Mouse (Mus musculus): ENCODE data around the gene Repin1. TPM values are rescaled to one million over a fixed set of nuclear protein-coding genes. Genes with fewer than 3 reads are reported as not detected.

Repin1 gene
- polyA plus RNA-seq, 1 experiment from 2014 or later: 32.1 TPM

DNA sequence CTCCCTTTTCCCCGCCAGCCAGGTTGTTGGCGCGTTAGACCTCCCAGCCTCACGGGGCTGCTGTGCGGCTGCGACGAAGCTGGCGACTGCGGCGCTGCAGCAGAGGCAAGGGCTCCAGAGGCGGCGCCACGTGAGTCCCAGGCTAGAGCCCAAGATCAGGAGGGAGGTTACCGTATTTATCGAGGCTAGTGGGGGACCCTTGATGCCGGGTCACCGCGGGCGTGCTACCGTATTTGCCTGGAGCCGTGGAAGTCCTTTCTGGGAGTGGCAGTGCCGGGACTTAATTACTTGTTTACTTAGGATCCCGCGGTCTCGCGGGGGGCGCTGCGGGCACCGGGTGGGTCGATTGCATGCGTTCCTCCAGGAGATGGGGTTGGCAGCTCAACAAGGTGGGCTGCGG, 33.3 kb downstream of the Repin1 start:
- H3K27me3 ChIP-seq (replicated peaks): peaks cover 33% of the 10 kb centered on the region
- H3K9me3 ChIP-seq (replicated peaks): no peaks in the 10 kb centered on the region
- WGBS: under 1% methylated on average over 32 of the region's 32 CpGs
- H3K36me3 ChIP-seq: no peaks in the 10 kb centered on the region
- peak overlapping the region; percentile 72 for H3K9ac ChIP-seq
- H3K4me2 ChIP-seq: peak overlapping the region; percentile 91
- peaks cover 23% of the 10 kb centered on the region for H3K4me1 ChIP-seq (replicated peaks)
- peak overlapping the region; percentile 57 for H3K4me3 ChIP-seq
- no peak overlapping the region for H3K27ac ChIP-seq (ENCODE audit: poor library complexity, severe bottlenecking)
- ATAC-seq (ENCODE audit: insufficient number of reproducible peaks, low FRiP score): no peak

DNA sequence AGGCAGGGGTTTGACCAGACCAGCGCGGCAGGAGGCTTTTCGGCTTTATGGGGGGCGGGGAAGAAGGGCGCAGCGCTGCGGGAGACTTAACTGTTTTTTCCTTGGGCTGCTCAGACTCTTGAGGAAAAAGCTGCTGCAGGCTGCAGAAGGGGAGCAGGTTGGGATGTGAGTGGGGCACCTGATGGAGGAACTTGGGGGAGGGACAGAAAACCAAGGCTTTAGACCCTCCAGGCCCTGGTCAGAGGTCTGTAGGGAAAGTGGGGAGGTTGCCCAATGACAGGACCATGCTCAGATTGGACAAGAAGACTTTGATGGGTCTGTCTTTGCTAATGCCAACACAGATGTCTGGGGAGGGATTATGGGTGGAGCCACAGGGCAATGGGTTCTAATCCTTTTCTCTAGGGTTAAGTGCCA, 33.8 kb downstream of the Repin1 start:
- 7% methylated on average over 7 of the region's 7 CpGs for WGBS
- H3K27me3 ChIP-seq (replicated peaks): peaks cover 35% of the 10 kb centered on the region

DNA sequence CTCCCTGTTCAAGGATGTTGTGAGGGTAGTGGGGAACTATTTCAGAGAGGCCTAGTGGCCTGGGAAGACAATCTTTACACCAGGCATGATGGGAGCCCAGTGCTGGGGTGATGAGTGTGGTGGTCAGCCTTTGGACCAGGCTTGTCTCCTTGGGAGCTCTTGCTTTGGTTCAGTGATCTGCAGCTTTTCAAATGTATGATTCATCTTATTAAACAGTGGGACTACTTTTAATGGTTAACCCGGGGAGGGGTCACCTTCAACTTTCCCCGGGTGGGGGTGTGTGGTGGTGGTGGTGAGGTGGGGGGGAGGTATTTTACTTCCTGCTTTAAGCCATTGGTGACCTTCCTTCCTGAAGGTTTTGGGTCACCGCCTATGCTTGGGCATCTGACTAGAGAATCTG, 34.7 kb downstream of the Repin1 start:
- Histone ChIP-seq H3K9ac (no peak overlapping the region), H3K4me2 (peak overlapping the region; percentile 82; the same call in 1 of the 2 replicates), H3K4me1 (replicated peaks) (peaks cover 23% of the 10 kb centered on the region), H3K27me3 (replicated peaks) (peaks cover 35% of the 10 kb centered on the region), H3K36me3 (no peaks in the 10 kb centered on the region), H3K4me3 (no peak overlapping the region), H3K9me3 (replicated peaks) (no peaks in the 10 kb centered on the region), H3K27ac (ENCODE audit: poor library complexity, severe bottlenecking) (no peak overlapping the region)
- 64% methylated on average over 3 of the region's 3 CpGs for WGBS
- no peak for ATAC-seq (ENCODE audit: insufficient number of reproducible peaks, low FRiP score)

More for the DNA sequence above, 33.8 kb downstream of the Repin1 start:
- Histone ChIP-seq H3K27ac (ENCODE audit: poor library complexity, severe bottlenecking) (no peak overlapping the region), H3K4me3 (peak overlapping the region; percentile 57), H3K9ac (peak overlapping the region; percentile 72), H3K36me3 (no peaks in the 10 kb centered on the region), H3K4me1 (replicated peaks) (peaks cover 23% of the 10 kb centered on the region), H3K4me2 (peak overlapping the region; percentile 91), H3K9me3 (replicated peaks) (no peaks in the 10 kb centered on the region)
- ATAC-seq (ENCODE audit: insufficient number of reproducible peaks, low FRiP score): no peak

DNA sequence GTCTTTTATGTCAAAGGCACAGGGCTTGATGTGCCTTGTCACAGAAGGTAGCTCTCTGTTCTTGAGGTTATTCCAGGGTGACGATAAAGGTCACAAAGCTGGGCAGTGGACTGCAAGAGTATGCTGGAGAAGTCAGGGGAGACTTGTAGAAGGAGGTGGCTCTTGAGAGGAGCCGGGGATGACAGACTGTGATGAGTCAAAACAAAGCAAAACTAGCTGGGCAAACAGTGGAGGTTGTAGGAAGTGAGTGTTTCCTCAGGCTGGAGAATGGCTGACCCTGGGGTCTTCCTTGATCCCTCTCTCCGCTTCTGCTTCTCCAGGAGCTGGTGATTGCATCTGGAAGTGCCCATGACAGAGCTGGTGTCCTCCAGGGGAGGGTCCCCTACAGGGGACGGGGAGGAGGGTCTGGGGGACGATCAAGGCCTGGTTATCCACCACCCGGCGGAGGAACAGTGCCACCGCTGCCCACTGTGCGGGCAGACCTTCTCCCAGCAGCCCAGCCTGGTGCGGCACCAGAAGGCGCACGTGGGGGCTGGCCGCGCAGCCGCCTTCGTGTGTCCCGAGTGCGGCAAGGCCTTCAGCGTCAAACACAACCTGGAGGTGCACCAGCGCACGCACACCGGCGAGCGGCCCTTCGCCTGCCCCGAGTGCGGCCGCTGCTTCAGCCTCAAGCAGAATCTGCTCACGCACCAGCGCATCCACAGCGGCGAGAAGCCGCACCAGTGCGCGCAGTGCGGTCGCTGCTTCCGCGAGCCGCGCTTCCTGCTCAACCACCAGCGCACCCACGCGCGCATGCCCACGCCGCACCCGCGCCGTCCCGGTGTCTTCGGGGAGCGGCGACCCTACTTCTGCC, 35.4 kb downstream of the Repin1 start:
- peaks cover 35% of the 10 kb centered on the region for H3K27me3 ChIP-seq (replicated peaks)

DNA sequence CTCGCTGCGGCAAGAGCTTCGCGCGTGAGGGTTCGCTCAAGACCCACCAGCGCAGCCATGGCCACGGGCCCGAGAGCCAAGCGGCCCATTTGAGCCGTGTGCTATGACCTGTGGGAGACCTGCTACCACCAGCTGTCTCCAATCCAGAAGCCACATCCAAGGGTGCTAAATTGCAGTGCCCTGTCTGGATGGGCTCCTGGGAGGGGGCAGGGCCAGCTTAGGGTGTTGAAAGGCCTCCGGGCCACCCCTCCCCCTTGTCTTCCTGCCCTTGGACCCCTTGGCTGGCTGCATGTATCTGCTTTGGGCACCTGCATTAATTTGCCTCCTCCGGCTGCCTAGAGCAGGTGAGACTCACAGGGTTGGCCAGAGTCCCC, 36.0 kb downstream of the Repin1 start:
- H3K9me3 ChIP-seq (replicated peaks): no peaks in the 10 kb centered on the region
- H3K4me3 ChIP-seq: peak overlapping the region; percentile 41
- H3K27ac ChIP-seq (ENCODE audit: poor library complexity, severe bottlenecking): no peak overlapping the region
- H3K4me2 ChIP-seq: peak overlapping the region; percentile 82
- peaks cover 35% of the 10 kb centered on the region for H3K27me3 ChIP-seq (replicated peaks)
- no peak; the same call in 1 of the 2 replicates for ATAC-seq (ENCODE audit: insufficient number of reproducible peaks, low FRiP score)
- H3K4me1 ChIP-seq (replicated peaks): peaks cover 23% of the 10 kb centered on the region
- H3K36me3 ChIP-seq: no peaks in the 10 kb centered on the region
- WGBS: 20% methylated on average over 13 of the region's 13 CpGs
- H3K9ac ChIP-seq: peak overlapping the region; percentile 57

More for the DNA sequence above, 35.4 kb downstream of the Repin1 start:
- 7% methylated on average over 54 of the region's 54 CpGs for WGBS
- H3K4me3 ChIP-seq: peak overlapping the region; percentile 41
- peak overlapping the region; percentile 82 for H3K4me2 ChIP-seq
- H3K9me3 ChIP-seq (replicated peaks): no peaks in the 10 kb centered on the region
- H3K36me3 ChIP-seq: no peaks in the 10 kb centered on the region
- H3K4me1 ChIP-seq (replicated peaks): peaks cover 23% of the 10 kb centered on the region
- no peak overlapping the region for H3K27ac ChIP-seq (ENCODE audit: poor library complexity, severe bottlenecking)
- H3K9ac ChIP-seq: peak overlapping the region; percentile 57
- peak; percentile 26; the same call in 1 of the 2 replicates for ATAC-seq (ENCODE audit: insufficient number of reproducible peaks, low FRiP score)

DNA sequence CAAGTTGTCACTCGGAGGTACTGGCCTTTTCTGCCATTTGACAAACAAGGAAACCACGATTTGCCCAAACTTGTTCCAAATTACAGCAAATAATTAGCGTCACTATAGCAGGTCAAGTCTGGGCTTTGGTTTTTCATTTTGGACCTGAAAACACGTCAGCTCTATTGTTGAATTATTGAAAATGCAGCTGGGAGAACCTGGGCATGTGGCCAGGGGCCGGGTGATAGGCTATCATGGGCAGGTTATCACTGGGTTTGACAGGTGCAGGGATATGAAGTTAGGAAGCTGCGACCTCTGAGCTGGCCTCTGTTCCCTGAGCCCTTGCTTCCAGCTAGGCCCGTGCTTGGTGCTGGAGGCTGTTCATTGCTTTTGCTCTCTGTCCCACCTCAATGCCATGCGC, 37.1 kb downstream of the Repin1 start:
- no peak overlapping the region for H3K27ac ChIP-seq (ENCODE audit: poor library complexity, severe bottlenecking)
- 83% methylated on average over 8 of the region's 8 CpGs for WGBS
- no peak overlapping the region for H3K4me2 ChIP-seq
- H3K36me3 ChIP-seq: no peaks in the 10 kb centered on the region
- H3K9ac ChIP-seq: no peak overlapping the region
- ATAC-seq (ENCODE audit: insufficient number of reproducible peaks, low FRiP score): no peak
- no peak overlapping the region for H3K4me3 ChIP-seq
- H3K4me1 ChIP-seq (replicated peaks): peaks cover 23% of the 10 kb centered on the region
- H3K27me3 ChIP-seq (replicated peaks): peaks cover 30% of the 10 kb centered on the region
- no peaks in the 10 kb centered on the region for H3K9me3 ChIP-seq (replicated peaks)

DNA sequence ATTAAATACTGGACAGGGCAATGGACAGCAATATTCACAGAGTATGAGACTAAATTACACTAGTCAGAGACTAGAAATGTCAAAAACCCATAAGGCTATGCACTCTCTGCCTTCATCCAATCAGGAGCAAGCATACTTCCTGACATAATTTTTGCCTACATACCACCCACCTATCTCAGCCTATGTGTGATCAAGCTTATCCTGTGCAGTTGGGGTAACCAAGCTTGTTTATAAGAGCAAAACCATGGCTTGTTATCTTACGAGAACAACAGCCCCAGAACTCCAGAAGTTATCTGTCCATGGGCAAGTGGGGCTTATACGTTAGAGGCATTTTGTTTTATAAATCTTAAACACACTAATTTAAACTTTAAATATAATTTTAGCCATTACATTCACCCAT, 41.4 kb downstream of the Repin1 start:
- no peak overlapping the region for H3K4me3 ChIP-seq
- peaks cover 10% of the 10 kb centered on the region; the same call in 1 of the 2 replicates for H3K27me3 ChIP-seq (replicated peaks)
- H3K9me3 ChIP-seq (replicated peaks): no peaks in the 10 kb centered on the region
- no peak overlapping the region for H3K27ac ChIP-seq (ENCODE audit: poor library complexity, severe bottlenecking)
- H3K4me1 ChIP-seq (replicated peaks): peaks cover 8% of the 10 kb centered on the region
- no peaks in the 10 kb centered on the region for H3K36me3 ChIP-seq
- no peak overlapping the region for H3K9ac ChIP-seq
- H3K4me2 ChIP-seq: no peak overlapping the region
- 74% methylated on average over 2 of the region's 2 CpGs for WGBS
- ATAC-seq (ENCODE audit: insufficient number of reproducible peaks, low FRiP score): no peak

DNA sequence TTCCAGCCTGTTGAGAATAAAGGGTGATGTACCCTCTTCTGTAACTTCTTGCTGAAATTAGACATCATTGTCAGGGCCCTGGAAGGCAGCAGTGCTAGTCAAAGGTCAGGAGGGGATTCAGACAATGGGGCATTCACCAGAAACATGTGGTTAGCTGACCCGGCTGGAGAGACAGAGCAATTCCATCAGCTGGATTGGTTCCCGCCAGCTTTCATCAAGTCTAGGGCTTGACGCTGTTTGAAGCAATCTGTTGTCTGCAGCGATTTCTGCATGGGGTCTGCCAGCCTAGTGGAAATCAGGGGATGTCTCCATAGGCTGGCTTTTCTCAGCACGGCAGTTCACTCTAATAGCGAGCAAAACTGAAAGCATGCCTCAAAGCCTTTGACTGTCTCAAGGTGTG, 42.8 kb downstream of the Repin1 start:
- 31% methylated on average over 6 of the region's 6 CpGs for WGBS
- no peaks in the 10 kb centered on the region for H3K9me3 ChIP-seq (replicated peaks)
- H3K4me3 ChIP-seq: no peak overlapping the region
- H3K27ac ChIP-seq (ENCODE audit: poor library complexity, severe bottlenecking): 0 out of 2 replicates have a peak overlapping the region, but pooled peaks have one; percentile 2
- H3K9ac ChIP-seq: no peak overlapping the region
- H3K36me3 ChIP-seq: no peaks in the 10 kb centered on the region
- peaks cover 7% of the 10 kb centered on the region; the same call in 1 of the 2 replicates for H3K27me3 ChIP-seq (replicated peaks)
- no peak for ATAC-seq (ENCODE audit: insufficient number of reproducible peaks, low FRiP score)
- H3K4me1 ChIP-seq (replicated peaks): peaks cover 8% of the 10 kb centered on the region
- H3K4me2 ChIP-seq: no peak overlapping the region

DNA sequence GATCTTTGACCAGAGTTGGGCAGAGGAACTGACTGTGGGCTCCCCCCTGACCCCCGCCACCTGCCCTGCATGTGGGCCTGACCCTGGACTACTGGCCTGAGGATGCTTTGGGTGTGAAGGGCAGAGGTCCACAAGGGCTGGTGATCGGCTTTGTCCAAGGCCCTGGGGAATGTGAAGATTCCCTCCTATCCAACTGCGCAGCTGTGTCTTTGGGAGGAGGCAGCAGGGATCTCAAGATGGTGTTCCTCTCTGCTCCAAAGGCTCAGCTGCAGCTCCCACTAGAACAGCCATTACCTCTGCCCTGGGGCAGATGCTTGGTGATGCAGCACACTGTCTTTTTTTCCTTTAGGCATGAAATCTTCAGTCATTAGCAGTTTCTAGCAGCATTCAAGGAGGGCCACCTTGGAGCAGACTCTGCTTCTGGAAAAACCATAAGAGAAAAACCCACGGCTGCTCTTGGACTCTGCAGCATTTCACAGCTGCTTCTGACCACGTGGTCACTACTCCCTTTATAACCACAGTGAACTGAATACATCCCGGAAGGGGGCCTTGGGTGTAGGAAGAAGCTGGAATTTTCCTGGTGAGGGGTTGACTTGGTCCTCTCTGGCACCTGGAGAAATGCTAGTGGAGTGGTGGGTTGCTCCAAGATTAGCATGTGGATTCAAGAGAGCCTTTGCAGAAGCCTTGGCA, 44.3 kb downstream of the Repin1 start:
- 64% methylated on average over 6 of the region's 6 CpGs for WGBS

DNA sequence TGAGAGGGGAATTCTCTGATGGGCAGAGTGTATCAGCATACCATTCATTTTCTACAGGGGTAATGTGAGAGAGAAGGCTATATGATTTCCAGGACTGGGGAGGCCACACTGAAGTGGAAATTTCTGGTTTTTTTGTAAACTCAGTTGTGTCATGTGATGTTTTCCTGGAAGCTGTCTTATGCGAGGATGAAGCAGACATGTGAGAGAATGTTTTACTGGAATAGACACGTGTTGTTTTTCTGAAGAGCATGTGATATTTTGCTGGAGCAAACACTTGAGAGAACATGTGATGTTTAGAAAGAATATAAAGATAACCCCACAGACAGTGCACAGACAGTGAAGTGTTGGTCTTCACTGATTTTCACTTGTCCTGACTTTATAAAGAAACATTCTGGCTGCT, 44.9 kb downstream of the Repin1 start:
- no peak overlapping the region for H3K4me3 ChIP-seq
- H3K9ac ChIP-seq: no peak overlapping the region
- H3K4me1 ChIP-seq (replicated peaks): peaks cover 8% of the 10 kb centered on the region
- no peaks in the 10 kb centered on the region for H3K27me3 ChIP-seq (replicated peaks)
- no peak for ATAC-seq (ENCODE audit: insufficient number of reproducible peaks, low FRiP score)
- no peaks in the 10 kb centered on the region for H3K36me3 ChIP-seq
- H3K27ac ChIP-seq (ENCODE audit: poor library complexity, severe bottlenecking): no peak overlapping the region
- no peaks in the 10 kb centered on the region for H3K9me3 ChIP-seq (replicated peaks)
- no peak overlapping the region for H3K4me2 ChIP-seq
- 72% methylated on average over 2 of the region's 2 CpGs for WGBS

More for the DNA sequence above, 44.3 kb downstream of the Repin1 start:
- no peak overlapping the region for H3K9ac ChIP-seq
- H3K27me3 ChIP-seq (replicated peaks): no peaks in the 10 kb centered on the region
- no peak overlapping the region for H3K27ac ChIP-seq (ENCODE audit: poor library complexity, severe bottlenecking)
- peaks cover 8% of the 10 kb centered on the region for H3K4me1 ChIP-seq (replicated peaks)
- ATAC-seq (ENCODE audit: insufficient number of reproducible peaks, low FRiP score): no peak
- no peaks in the 10 kb centered on the region for H3K9me3 ChIP-seq (replicated peaks)
- H3K36me3 ChIP-seq: no peaks in the 10 kb centered on the region
- no peak overlapping the region for H3K4me2 ChIP-seq
- H3K4me3 ChIP-seq: no peak overlapping the region

DNA sequence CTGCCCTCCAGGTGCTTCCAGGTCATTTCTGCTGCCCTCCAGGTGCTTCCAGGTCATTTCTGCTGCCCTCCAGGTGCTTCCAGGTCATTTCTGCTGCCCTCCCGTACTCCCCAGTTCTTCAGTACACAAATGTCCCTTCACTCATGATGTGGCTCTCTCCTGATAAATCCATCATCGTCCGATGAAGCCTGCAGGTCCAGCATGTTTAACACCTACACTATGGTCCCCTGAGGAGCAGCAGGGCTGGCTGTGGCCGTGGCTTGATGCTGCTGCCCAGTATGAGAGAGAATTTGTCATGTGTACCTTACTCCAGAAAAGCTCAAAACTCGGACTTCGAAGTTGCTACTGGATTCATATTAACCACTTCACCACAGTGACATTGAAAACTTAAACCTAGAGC, 47.7 kb downstream of the Repin1 start:
- Histone ChIP-seq H3K27me3 (replicated peaks) (no peaks in the 10 kb centered on the region), H3K4me2 (no peak overlapping the region), H3K27ac (ENCODE audit: poor library complexity, severe bottlenecking) (no peak overlapping the region), H3K4me3 (no peak overlapping the region), H3K9ac (no peak overlapping the region), H3K4me1 (replicated peaks) (peaks cover 11% of the 10 kb centered on the region), H3K9me3 (replicated peaks) (no peaks in the 10 kb centered on the region), H3K36me3 (no peaks in the 10 kb centered on the region)
- no peak for ATAC-seq (ENCODE audit: insufficient number of reproducible peaks, low FRiP score)
- WGBS: 70% methylated on average over 6 of the region's 6 CpGs
